Mouse (Mus musculus): Measurements from ENCODE around the gene Ttc34. TPM values are rescaled to one million over a fixed set of nuclear protein-coding genes. Genes with fewer than 3 reads are reported as not detected.

The Ttc34 gene
- total RNA-seq, 2 experiments from 2014 or later: not detected

- no peak for ATAC-seq (replicated peaks; ENCODE audit: poor library complexity)
Observed at GRCm38 (mm10) chr4:154890887-154891286, 53.6 kb downstream of the Ttc34 start.

GRCm38 (mm10) chr4:154895549-154895948 lies 58.3 kb downstream of the Ttc34 start:
- ATAC-seq (replicated peaks; ENCODE audit: poor library complexity): no peak

GRCm38 (mm10) chr4:154897676-154898465 lies 60.6 kb downstream of the Ttc34 start:
- no peak for ATAC-seq (replicated peaks; ENCODE audit: poor library complexity)

GRCm38 (mm10) chr4:154898506-154899446 lies 61.5 kb downstream of the Ttc34 start, which contains the start of gene Fam213b:
Gene Fam213b, minus strand, starts transcription at chr4:154899135.
- ATAC-seq (replicated peaks; ENCODE audit: poor library complexity): peak; percentile 93

GRCm38 (mm10) chr4:154902371-154902770 lies 65.1 kb downstream of the Ttc34 start:
- ATAC-seq (replicated peaks; ENCODE audit: poor library complexity): no peak

- ATAC-seq (replicated peaks; ENCODE audit: poor library complexity): peak; percentile 83
Observed at GRCm38 (mm10) chr4:154904185-154905071, 67.2 kb downstream of the Ttc34 start.

- ATAC-seq (replicated peaks; ENCODE audit: poor library complexity): peak; percentile 56
Observed at GRCm38 (mm10) chr4:154907833-154908232, 70.6 kb downstream of the Ttc34 start.

GRCm38 (mm10) chr4:154908490-154908889 lies 71.2 kb downstream of the Ttc34 start:
- ATAC-seq (replicated peaks; ENCODE audit: poor library complexity): no peak

- peak; percentile 77 for ATAC-seq (replicated peaks; ENCODE audit: poor library complexity)
Observed at GRCm38 (mm10) chr4:154910606-154911522, 73.6 kb downstream of the Ttc34 start.

GRCm38 (mm10) chr4:154911644-154912043 lies 74.4 kb downstream of the Ttc34 start:
- peak; percentile 45 for ATAC-seq (replicated peaks; ENCODE audit: poor library complexity)

- no peak for ATAC-seq (replicated peaks; ENCODE audit: poor library complexity)
Observed at GRCm38 (mm10) chr4:154913845-154914244, 76.6 kb downstream of the Ttc34 start.

GRCm38 (mm10) chr4:154914252-154914651 lies 77.0 kb downstream of the Ttc34 start:
- no peak for ATAC-seq (replicated peaks; ENCODE audit: poor library complexity)

- no peak for ATAC-seq (replicated peaks; ENCODE audit: poor library complexity)
Observed at GRCm38 (mm10) chr4:154914707-154915106, 77.4 kb downstream of the Ttc34 start.

GRCm38 (mm10) chr4:154915286-154915685 lies 78.0 kb downstream of the Ttc34 start:
- peak; percentile 18; the same call in 1 of the 2 replicates for ATAC-seq (replicated peaks; ENCODE audit: poor library complexity)

- ATAC-seq (replicated peaks; ENCODE audit: poor library complexity): peak; percentile 36
Observed at GRCm38 (mm10) chr4:154916662-154917061, 79.4 kb downstream of the Ttc34 start.
